Mouse (Mus musculus): ENCODE data around the gene Tubgcp2.

Tubgcp2 gene

DNA sequence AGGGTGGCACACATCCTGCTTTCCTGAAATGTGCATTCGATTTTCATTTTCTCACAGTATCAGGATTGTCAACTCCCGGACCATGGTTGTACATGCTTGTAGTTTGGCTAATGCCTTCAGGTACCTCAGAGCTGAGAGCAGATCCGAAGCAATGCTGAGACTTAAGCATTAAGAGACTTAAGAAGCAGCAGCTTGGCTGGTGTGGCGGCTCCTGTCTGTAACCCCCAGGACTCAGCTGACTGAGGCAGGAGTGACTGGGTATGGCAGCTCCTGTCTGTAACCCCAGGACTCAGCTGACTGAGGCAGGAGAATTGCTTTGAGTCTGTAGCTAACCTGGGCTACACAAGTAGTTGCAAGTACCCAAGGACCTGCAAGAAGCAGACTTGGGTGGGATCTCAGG, 9.1 kb upstream of the Tubgcp2 start:
- no peak for DNase-seq

DNA sequence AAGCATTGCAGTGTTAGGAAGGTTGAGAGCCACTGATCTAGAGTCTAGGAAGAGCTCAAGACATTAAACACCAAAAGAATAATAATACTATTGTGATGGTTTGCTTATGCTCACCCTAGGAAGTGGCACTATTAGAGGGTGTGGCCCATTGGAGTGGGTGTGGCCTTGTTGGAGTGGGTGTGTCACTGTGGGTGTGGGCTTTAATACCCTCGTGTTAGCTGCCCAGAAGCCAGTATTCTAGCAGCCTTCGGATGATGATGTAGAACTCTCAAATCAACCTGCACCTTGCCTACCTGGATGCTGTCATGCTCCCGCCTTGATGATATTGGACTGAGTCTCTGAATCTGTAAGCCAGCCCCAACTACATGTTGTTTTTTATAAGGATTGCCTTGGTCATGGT, 6.3 kb upstream of the Tubgcp2 start:
- no peak for DNase-seq

DNA sequence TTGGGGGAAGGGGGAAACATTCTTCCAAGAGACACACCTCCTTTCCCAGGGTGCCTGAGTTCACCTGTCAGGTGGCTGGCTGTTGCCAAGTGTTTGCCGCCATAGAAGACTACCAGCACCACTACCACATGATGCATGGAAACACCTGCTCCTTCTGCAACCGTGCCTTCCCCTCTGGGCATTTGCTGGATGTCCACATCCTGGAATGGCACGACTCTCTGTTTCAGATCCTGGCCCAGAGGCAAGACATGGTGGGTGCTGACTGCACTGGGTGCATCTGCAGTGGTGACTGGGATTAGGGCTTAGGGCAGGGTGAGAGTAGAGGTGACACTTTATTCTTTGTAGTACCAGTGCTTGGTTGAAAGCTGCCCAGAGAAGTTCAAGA, 694 bp upstream of the Tubgcp2 start:
- DNase-seq, result no peak

- no peak for DNase-seq
Measured at GRCm38 (mm10) chr7:140035456-140035855, 1.0 kb downstream of the Tubgcp2 start.

GRCm38 (mm10) chr7:140033386-140033785, 3.1 kb downstream of the Tubgcp2 start:
- DNase-seq, result no peak

DNA sequence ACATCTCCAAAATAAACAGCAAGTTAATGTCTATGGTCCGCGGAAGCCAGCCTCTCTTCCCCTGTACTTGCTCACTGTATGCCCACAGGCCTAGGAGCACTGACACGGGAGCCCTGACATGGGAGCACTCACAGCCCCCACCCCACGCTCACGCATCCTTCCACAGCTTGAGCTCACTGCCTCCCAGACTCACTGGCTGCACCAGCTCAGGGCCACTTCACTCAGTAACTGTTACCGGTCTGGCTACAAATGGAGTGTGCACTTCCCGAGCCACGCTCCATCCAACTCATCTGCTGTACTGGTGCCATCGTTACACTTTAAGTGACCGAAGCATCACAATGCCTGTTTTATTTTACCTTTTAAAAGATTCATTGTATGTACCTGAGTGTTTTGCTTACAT, 4.1 kb downstream of the Tubgcp2 start:
- no peak for DNase-seq

DNA sequence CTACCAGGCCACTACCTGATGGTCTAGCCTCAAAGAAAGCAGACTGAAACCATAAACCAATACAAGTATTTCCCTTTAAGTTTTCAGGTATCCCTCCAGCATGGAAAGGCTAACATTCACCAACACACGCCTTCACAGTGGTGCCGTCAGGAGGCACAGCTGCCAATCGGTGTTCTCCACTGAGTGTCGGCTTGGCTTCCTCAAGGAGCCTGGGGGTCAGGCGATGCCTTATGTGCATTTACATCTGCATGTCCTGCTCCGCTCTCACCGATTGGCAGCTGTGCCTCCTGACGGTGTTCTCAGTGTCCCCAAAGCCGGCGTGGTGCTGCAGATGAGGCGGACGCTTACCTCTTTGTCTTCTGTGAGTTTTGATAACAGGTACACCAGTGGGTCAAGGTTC, 4.7 kb downstream of the Tubgcp2 start:
- no peak for DNase-seq

DNA sequence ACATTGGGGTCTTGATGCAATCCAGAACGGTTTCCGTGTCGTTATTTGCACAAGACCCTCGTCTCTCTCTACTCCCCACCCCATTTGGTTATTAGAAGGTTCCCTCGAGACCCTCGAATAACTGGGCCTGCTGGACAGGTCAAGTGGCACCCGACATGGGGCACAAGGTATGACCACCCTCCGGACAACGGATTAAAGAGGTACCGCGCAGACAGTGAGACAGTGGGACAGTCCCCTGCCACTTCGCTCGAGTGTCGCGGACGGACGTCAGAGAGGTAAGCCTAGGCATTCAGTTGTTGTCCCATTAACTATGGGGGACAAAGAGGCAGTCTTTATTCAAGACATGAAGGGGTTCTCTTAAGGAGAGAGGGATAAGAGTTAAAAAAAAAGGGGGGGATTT, 25.1 kb downstream of the Tubgcp2 start:
- DNase-seq, result no peak

DNA sequence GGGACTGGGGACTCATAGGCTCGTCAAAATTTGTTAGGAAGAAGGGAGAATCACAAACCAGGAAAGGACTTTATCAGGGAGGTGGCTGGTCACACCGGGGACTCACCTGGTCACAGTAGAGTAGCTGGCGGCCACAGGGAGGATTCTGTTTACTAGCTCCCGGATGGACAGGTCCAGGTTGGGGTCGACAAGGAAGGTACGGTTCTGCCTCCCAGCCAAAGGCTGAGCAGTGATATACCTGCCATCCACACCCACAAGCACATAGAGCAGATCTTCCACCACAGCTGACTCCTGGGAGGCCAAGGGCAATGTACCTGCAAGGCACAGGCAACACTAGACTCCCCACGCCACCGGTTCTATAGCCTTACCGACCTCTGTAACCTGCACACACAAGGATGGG, 28.7 kb downstream of the Tubgcp2 start:
- no peak for DNase-seq

DNA sequence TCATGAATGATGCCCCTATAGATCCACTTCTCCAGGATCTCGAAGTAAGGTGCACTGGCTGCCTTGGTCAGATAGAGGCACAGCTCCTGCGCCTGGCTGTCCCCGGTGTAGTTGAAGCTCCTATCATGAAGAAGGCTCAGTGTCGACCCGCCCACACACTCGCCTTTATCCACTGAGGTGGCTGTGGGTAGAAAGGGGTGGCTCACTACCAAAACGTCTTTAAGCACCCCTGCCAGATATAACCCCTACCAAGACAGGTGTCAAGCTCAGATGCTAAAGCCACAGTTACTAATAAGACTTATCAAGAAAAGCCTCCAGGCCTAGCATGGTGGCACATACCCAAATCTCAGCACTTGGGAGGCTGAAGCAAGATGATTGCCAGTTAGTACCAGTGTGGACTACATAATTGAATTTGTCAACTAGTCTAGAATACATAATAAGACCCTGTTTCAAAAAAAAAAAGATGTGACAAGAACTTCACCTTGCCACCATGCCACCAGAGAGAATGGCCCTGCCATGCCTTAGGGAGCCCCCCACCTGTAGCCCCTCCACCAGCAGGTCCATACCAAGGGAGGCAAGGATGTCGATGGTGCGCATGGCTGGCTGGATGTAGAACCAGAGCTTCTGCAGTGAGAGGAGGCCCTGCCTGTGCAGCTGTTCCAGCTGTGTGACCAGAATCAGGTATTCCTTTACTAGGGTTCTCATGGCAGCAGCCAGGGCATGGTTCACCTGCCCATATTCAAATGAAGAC, 29.4 kb downstream of the Tubgcp2 start:
- no peak for DNase-seq

GRCm38 (mm10) chr7:140004666-140005065, 31.8 kb downstream of the Tubgcp2 start:
- DNase-seq, result no peak

DNA sequence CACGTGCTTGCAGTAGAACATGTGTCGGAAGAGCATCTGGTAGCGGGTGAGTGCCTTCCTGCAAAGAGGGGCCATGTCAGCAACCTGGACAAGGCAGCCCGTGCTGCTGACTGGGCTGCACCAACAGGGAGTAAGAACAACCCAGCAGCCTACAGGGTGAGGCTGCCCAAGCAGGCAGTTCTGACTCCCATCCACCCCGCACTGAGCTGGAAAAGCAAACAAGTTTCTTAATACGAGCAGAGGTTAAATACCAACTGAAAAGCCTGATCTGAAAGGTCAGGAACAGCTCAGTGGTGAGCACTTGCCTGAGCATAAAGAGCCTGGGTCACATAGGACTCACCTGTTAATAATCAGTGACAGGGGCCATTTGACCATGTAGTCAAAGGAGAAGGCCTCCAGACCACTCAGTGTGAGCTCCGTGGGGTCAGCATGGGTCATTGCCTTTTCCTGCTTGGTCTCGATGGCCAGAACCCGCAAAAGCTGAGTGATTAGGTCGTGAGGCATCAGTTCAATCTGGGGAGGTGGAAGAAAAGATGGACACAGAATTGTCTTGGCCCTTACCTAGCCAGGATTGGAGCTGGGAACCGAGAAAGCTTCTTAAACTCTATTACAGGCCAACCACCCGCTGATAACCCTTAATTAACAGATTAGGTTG, 35.3 kb downstream of the Tubgcp2 start:
- no peak for DNase-seq

DNA sequence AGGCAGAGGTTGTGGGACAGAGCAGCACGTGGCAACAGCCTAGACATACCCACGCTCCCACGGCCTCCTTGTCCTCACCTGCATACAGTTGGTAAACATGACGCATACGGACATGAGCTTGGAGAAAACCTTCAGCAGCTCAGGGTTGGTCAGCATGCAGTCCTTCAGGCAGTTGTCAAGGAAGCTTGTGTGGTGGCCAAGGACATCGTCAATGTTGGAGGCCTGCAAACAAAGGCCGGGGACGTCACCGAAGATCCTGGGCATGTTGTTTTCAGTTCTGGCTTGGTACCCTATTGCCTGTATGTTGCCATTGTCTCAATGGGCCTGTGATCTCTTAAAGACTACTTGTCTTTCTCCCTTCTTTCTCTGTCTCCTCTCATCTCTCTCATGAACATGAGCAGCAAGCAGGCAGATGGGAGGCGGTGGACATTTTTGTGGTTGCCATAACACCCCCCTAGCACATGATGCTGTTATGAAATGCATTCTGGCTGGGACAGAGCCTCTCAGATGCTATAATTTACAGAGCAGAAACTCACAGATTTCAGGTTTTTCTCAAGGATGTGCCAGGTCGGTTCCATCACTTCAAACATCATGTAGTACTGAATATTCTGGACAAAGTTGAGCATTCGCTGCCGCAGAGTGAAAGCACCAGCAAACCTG, 37.6 kb downstream of the Tubgcp2 start:
- no peak for DNase-seq

DNA sequence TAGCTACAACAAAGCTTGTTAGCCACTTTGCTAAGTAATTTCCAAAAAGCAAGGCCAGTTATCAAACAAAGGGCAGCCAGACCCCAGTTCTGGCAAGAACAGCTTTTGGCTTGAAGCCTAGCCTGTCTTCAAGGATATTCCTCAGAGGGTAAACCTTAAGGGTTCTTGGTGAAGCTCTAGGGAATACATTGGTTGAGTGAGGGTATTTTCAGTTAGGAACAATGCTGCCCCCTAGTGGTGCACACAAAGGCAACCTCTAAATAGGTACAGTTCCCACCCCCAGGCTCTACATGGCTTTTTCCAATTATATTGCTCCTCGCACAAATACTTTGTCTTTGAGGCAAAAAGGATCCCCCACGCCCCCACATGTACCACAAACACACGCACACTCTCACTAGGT, 41.8 kb downstream of the Tubgcp2 start:
- peak; percentile 27 for DNase-seq

DNA sequence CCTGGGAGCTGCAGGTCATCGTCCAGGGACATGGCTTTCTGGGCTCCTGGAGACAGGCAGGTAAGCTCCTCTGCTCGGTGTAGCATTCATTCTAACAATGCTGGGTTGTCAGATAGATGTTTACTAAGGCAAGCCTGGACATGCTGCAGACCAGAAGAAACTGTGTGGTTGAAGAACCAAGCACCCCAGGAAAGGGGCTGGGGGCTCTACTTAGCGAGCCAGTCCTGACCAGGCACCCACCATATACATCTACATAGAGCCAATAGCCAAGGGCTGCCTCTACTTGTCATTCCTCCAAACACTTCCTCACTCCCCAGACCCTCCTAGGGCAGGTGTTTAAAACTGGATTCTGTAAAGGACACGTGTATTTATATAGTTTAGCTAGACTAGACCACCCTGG, 42.3 kb downstream of the Tubgcp2 start:
- no peak for DNase-seq

GRCm38 (mm10) chr7:139993532-139993931, 42.9 kb downstream of the Tubgcp2 start:
- DNase-seq, result no peak

- DNase-seq, result no peak
Measured at GRCm38 (mm10) chr7:139992406-139992805, 44.1 kb downstream of the Tubgcp2 start, which contains the start of gene Adam8. Gene Adam8 (minus strand): TSS chr7:139992562.

DNA sequence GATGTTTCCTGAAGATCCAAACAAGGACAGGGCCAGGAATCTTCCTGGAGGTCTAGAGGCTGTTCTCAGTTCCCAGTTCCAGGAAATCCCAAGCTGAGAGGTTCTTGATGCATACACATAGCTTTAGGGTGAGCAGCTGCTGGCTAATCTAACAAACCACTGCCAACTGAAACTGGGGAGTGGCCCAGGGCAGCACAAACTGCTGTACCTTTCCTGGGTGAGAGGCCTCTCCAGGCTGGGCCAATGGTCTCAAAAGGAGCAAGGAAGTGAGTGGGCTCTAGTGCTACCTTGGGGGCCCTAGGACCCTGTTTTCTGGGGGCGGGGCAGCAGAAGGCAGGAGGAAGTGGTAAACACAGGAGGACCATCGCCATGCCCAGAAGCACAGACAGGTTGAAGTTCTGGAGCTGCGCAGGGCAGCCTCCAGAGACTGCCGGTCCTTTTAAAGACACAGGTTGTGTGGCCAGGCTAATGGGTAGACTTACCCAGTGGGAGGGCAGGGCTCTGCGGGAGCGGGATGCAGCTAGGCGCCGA, 45.5 kb downstream of the Tubgcp2 start:
- no peak for DNase-seq

- DNase-seq, result no peak
Measured at GRCm38 (mm10) chr7:139988272-139988671, 48.2 kb downstream of the Tubgcp2 start.

DNA sequence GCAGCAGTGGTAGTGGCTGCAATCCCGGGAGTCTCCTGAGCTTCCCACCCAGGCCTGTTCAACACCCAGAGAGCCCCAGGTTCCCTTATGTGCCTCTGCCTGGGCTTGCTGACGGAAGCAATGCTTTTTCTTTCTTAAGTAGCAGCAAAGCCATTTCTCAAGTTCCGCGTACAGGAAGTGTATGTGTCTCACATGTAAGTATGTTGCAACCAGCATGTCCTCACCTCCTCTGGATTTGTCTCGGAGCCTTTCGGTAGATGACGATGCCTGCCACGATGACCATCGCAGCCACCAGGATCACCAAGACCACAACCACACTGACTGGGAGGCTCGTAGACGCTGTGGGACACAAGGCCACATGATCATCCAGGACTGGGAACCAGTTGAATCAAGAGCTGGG, 52.0 kb downstream of the Tubgcp2 start:
- no peak for DNase-seq

- no peak for DNase-seq
Measured at GRCm38 (mm10) chr7:139982058-139982457, 54.4 kb downstream of the Tubgcp2 start.

DNA sequence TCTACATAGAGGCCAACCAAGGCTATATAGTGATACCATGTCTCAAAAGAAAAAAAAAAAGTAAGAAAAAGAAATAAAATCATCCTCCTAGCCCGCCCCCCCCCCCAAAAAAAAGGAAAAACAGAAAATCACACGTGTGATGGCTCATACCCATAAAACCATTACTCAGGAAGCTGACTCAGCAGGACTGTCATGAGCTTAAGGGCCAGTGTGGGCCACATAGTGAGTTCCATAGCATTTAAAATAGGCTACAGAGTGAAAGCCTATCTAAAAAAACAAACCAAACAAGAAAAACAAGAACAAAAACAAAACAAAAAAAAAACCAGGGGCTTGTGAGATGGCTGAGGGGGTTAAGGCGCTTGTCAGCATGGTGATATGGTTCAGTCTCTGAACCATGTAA, 55.7 kb downstream of the Tubgcp2 start:
- DNase-seq, result no peak

DNA sequence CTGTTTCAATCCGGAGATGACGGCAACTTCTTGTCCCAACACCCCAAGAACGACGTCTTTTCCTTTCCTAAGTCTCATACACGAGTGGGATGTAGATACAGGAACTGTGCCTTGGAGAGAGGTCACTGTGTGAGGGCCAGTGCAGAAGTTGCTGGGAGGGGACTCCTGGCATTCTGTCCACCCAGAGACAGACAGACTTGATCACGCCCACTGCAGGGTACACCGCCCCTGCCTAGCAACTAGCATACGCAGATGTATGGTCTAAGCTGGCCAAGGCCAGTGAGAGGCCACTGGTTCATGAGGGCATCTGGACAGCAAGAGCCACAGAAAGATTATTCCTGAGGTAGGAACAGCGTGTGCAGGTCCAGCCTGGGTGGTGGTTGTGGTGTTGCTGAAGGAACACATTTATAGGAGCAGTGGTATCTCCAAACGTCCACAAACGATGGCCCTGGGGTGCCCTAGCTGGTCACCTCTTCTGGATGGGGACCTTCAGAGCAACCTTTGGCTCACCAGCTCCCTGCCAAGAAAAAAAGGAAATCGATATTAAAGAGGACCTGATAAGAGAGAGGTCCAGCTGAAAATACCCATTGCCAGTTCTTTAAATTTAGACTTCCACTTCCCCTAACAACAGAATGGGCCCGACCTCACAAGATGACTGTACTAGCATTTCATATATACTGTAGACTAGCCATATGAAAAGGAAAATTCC, 57.3 kb downstream of the Tubgcp2 start:
- DNase-seq, result peak; percentile 19
